ENCODE assay signal across 7 mouse cellular contexts in genomic region chr5:30343107-30343506, GRCm38 (mm10).
DNase-seq lines count a peak whose midpoint lies in the region; TF ChIP-seq lines count a peak whose summit lies in the region.

No protein-coding gene starts in this region.

- H3K4me3 ChIP-seq in left cerebral cortex, adult 2 months: no peak overlapping the region

- peak; percentile 84 for TF ChIP-seq CTCF in left cerebral cortex, adult 2 months (IDR thresholded peaks at IDR 0.05)

- peak overlapping the region; percentile 80 for H3K27ac ChIP-seq in left cerebral cortex, adult 2 months

- DNase-seq in NIH3T3 (ENCODE audit: low read depth): peak; percentile 83
- peak; percentile 60 for DNase-seq in cerebellum, adult 11-12 months
- DNase-seq in forelimb bud, embryonic 11.5 days (ENCODE audit: low read depth, low spot score): peak; percentile 71
- DNase-seq in induced T-regulatory cell, adult 2 months (ENCODE audit: low read depth): peak; percentile 83
- DNase-seq in left cerebral cortex, adult 2 months (ENCODE audit: extremely low spot score in 1 of 2, low spot score in 2 of 2): peak; percentile 65 to 69
- peak; percentile 60 to 73 for DNase-seq in lung, postnatal 4 days
- DNase-seq in right cerebral cortex, postnatal 14 days: peak; percentile 58

- intact Hi-C loops in left cerebral cortex, adult 2 months (cut with DNase I): no loop called here
